Mouse (Mus musculus) heart, embryonic 11.5 days (tissue): ENCODE measurements around the gene Noxo1. TPM values are rescaled to one million over a fixed set of nuclear protein-coding genes. Genes with fewer than 3 reads are reported as not detected.

ENCODE experiments used
- ATAC-seq: fragments of 200-750 bp; cut with Nextera tagmentation; replicated peaks from 2 replicates; pipeline ENCODE4 v1.8.0; 2017; ENCODE audit warnings: moderate library complexity; ENCODE audit not compliant: insufficient number of reproducible peaks, low FRiP score, low TSS enrichment
- H3K27ac ChIP-seq: fragments of 300-500 bp; sonication (generic); 2 replicates; pipeline ENCODE4 v1.5.1; 2014; ENCODE audit warnings: mild to moderate bottlenecking, low read depth, low read length
- H3K27me3 ChIP-seq: fragments of 300-500 bp; sonication (generic); 2 replicates; pipeline ENCODE4 v1.6.1; 2014; ENCODE audit warnings: mild to moderate bottlenecking, low read length, mixed read lengths; ENCODE audit not compliant: control insufficient read depth, insufficient read depth
- H3K36me3 ChIP-seq: fragments of 300-500 bp; sonication (generic); 2 replicates; pipeline ENCODE4 v1.6.1; 2014; ENCODE audit warnings: mild to moderate bottlenecking, low read length, moderate library complexity, mixed read lengths; ENCODE audit not compliant: control insufficient read depth, insufficient read depth
- H3K4me1 ChIP-seq: fragments of 300-500 bp; sonication (generic); 2 replicates; pipeline ENCODE4 v1.6.1; 2014; ENCODE audit warnings: low read length; ENCODE audit not compliant: control insufficient read depth, insufficient read depth
- H3K4me2 ChIP-seq: fragments of 300-500 bp; sonication (generic); 2 replicates; pipeline ENCODE4 v1.6.1; 2014; ENCODE audit warnings: mild to moderate bottlenecking, moderate library complexity
- H3K4me3 ChIP-seq: fragments of 300-500 bp; sonication (generic); 2 replicates; pipeline ENCODE4 v1.5.1; 2014; ENCODE audit warnings: low read depth, low read length
- H3K9ac ChIP-seq: fragments of 300-500 bp; sonication (generic); 2 replicates; pipeline ENCODE4 v1.6.1; 2014; ENCODE audit warnings: mild to moderate bottlenecking, low read depth, low read length, moderate library complexity
- H3K9me3 ChIP-seq: fragments of 300-500 bp; sonication (generic); replicated peaks from 2 replicates; pipeline ENCODE4 v1.6.1; 2016; ENCODE audit warnings: low read length; ENCODE audit not compliant: control insufficient read depth
- WGBS: fragments of 180-500 bp; shearing (Covaris S2); extraction: QIAGEN DNeasy Blood & Tissue Kit; methylation state at CpG from one replicate; pipeline ENCODE4 v1.1.7; 2014; ENCODE audit not compliant: insufficient replicate concordance; 5-methylcytosine and 5-hydroxymethylcytosine counted together
- polyA plus RNA-seq: library from polyadenylated mRNA; unstranded; fragments of >200 nt; fragmentation: Nextera tagmentation; extraction: Ambion mirVana; gene quantifications from 2 replicates; pipeline ENCODE4 v1.2.1, GENCODE M21; 2014

Noxo1 gene
- 0.49 and 1.1 TPM in 2 replicates for polyA plus RNA-seq

- Histone ChIP-seq H3K27me3 (peaks cover 3% of the 10 kb centered on the region), H3K27ac (peak within 1 kb of the TSS; percentile 78), H3K9me3 (no peaks in the 10 kb centered on the region), H3K36me3 (peaks cover 14% of the 10 kb centered on the region), H3K4me1 (peaks cover 14% of the 10 kb centered on the region), H3K4me3 (peak within 1 kb of the TSS; percentile 90), H3K4me2 (peak within 1 kb of the TSS; percentile 89), H3K9ac (peak within 1 kb of the TSS; percentile 90)
- peak; percentile 93 for ATAC-seq
- under 1% methylated on average over 64 of the region's 76 CpGs for WGBS
Observed at GRCm38 (mm10) chr17:24696011-24696697, at the start of gene Noxo1, which contains the start of gene Gfer. TSS of gene Noxo1 (plus strand) at chr17:24696234. TSS of gene Gfer (minus strand) at chr17:24696156.

- Histone ChIP-seq H3K9ac (no peak overlapping the region), H3K27ac (peak overlapping the region; percentile 88), H3K27me3 (peaks cover 41% of the 10 kb centered on the region), H3K4me2 (no peak overlapping the region), H3K4me1 (peaks cover 47% of the 10 kb centered on the region), H3K9me3 (no peaks in the 10 kb centered on the region), H3K4me3 (no peak overlapping the region), H3K36me3 (no peaks in the 10 kb centered on the region)
- ATAC-seq, result no peak
- 79% methylated on average over 4 of the region's 4 CpGs for WGBS
Observed at GRCm38 (mm10) chr17:24646381-24646780, 49.7 kb upstream of the Noxo1 start.

GRCm38 (mm10) chr17:24647493-24647892, 48.5 kb upstream of the Noxo1 start:
- peak overlapping the region; percentile 17; the same call in 1 of the 2 replicates for H3K27ac ChIP-seq
- H3K36me3 ChIP-seq, result no peaks in the 10 kb centered on the region
- WGBS, result 62% methylated on average over 11 of the region's 11 CpGs
- peaks cover 37% of the 10 kb centered on the region for H3K27me3 ChIP-seq
- no peaks in the 10 kb centered on the region for H3K9me3 ChIP-seq
- ATAC-seq, result no peak
- H3K4me1 ChIP-seq, result peaks cover 47% of the 10 kb centered on the region
- peak overlapping the region; percentile 1; the same call in 1 of the 2 replicates for H3K4me3 ChIP-seq
- H3K4me2 ChIP-seq, result peak overlapping the region; percentile 41
- H3K9ac ChIP-seq, result no peak overlapping the region

- Histone ChIP-seq H3K9ac (peak overlapping the region; percentile 80; the same call in 1 of the 2 replicates), H3K4me3 (peak overlapping the region; percentile 76), H3K27me3 (peaks cover 32% of the 10 kb centered on the region), H3K36me3 (no peaks in the 10 kb centered on the region), H3K27ac (no peak overlapping the region), H3K4me1 (peaks cover 40% of the 10 kb centered on the region), H3K9me3 (no peaks in the 10 kb centered on the region), H3K4me2 (peak overlapping the region; percentile 98)
- no peak for ATAC-seq
- 66% methylated on average over 10 of the region's 10 CpGs for WGBS
Observed at GRCm38 (mm10) chr17:24648731-24649377, 47.2 kb upstream of the Noxo1 start.

GRCm38 (mm10) chr17:24649581-24650069, 46.4 kb upstream of the Noxo1 start:
- peak overlapping the region; percentile 29; the same call in 1 of the 2 replicates for H3K27ac ChIP-seq
- under 1% methylated on average over 35 of the region's 35 CpGs for WGBS
- peaks cover 33% of the 10 kb centered on the region for H3K4me1 ChIP-seq

GRCm38 (mm10) chr17:24650070-24650616, 45.9 kb upstream of the Noxo1 start, which contains the start of gene Slc9a3r2:
TSS of gene Slc9a3r2 (minus strand) at chr17:24650327.
- H3K4me1 ChIP-seq, result peaks cover 28% of the 10 kb centered on the region
- H3K36me3 ChIP-seq, result no peaks in the 10 kb centered on the region
- H3K27ac ChIP-seq, result peak within 1 kb of the TSS; percentile 29; the same call in 1 of the 2 replicates
- peak within 1 kb of the TSS; percentile 98 for H3K4me2 ChIP-seq
- H3K27me3 ChIP-seq, result peaks cover 32% of the 10 kb centered on the region
- WGBS, result 2% methylated on average over 34 of the region's 41 CpGs
- peak; percentile 78 for ATAC-seq
- no peaks in the 10 kb centered on the region for H3K9me3 ChIP-seq
- peak within 1 kb of the TSS; percentile 80 for H3K9ac ChIP-seq
- H3K4me3 ChIP-seq, result peak within 1 kb of the TSS; percentile 76

More at GRCm38 (mm10) chr17:24649581-24650069, 46.4 kb upstream of the Noxo1 start:
- Histone ChIP-seq H3K9ac (peak overlapping the region; percentile 80), H3K4me2 (peak overlapping the region; percentile 98), H3K27me3 (peaks cover 32% of the 10 kb centered on the region), H3K4me3 (peak overlapping the region; percentile 76), H3K36me3 (no peaks in the 10 kb centered on the region), H3K9me3 (no peaks in the 10 kb centered on the region)
- ATAC-seq, result peak; percentile 27

- Histone ChIP-seq H3K9me3 (no peaks in the 10 kb centered on the region), H3K9ac (no peak overlapping the region), H3K27ac (no peak overlapping the region), H3K4me1 (peaks cover 22% of the 10 kb centered on the region), H3K4me3 (no peak overlapping the region), H3K4me2 (peak overlapping the region; percentile 98; the same call in 1 of the 2 replicates), H3K36me3 (no peaks in the 10 kb centered on the region), H3K27me3 (peaks cover 32% of the 10 kb centered on the region)
- 74% methylated on average over 4 of the region's 4 CpGs for WGBS
- no peak for ATAC-seq
Observed at GRCm38 (mm10) chr17:24650766-24651165, 45.3 kb upstream of the Noxo1 start.

GRCm38 (mm10) chr17:24651835-24652234, 44.2 kb upstream of the Noxo1 start:
- no peaks in the 10 kb centered on the region for H3K9me3 ChIP-seq
- H3K4me1 ChIP-seq, result peaks cover 18% of the 10 kb centered on the region
- no peak for ATAC-seq
- no peaks in the 10 kb centered on the region for H3K36me3 ChIP-seq
- H3K27me3 ChIP-seq, result peaks cover 40% of the 10 kb centered on the region
- H3K4me2 ChIP-seq, result no peak overlapping the region
- H3K27ac ChIP-seq, result no peak overlapping the region
- 55% methylated on average over 3 of the region's 3 CpGs for WGBS
- no peak overlapping the region for H3K9ac ChIP-seq
- no peak overlapping the region for H3K4me3 ChIP-seq
